Mouse (Mus musculus): ENCODE results near the gene Panx2.

Gene Panx2

DNA sequence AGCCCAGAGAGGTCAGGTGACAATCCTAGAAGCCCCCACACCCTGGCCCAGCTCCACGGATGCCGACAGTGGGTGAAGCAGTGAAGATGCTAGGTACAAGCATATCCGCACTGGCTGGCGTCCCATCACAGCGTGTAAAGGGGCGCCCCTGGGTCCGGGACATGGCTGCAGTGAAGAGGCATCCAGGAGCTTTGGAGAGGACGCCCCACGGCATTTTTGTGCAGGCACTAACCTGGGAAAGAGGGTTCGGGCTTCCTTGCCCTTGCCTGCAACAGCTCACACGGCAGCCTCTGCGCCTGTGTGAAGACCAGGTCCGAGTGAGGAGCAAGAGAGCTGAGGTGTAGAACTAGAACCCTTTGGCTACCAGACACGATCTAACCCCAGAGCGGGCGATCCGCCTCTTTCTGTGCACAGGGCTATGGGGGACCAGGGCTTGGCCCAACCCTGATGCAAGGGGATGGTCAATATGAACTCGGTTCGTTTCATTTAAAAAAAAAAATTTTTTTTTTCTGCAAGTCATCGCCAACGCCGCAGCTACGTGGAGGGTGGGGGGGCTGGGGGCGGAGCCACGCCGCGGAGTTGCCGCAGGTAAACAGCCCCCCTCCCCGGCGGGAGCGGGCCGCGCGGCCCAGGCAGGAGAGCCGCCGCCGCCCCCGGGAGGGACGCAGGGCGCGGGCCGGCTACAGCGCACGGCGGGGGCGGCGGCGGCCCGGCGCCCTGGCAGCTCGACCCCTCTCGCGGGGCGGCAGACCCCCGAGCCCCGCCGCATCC lies at the start of gene Panx2:
TSS of gene Panx2 (plus strand) at position 574 of the 771 bp plus-strand sequence.
- DNase-seq, result peak; percentile 77

DNA sequence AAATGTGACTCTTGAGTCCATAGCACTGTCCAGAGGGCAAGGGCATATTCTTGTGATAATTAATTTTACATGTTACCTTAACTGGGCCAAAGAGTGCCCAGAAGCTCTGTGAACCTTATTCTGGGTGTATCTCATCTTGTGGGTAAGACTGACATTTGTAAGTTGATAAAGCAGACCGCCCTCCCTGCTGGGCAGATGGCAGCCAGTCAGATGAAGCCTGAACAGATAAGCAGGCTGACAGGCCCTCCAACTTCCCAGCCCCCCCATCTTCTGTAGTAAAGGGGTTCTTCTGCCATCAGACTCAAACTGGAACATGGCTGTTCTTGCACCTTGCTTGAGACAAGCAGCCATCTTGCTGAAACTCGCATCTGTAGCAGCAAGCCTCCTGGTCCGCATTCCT lies 42.8 kb upstream of the Panx2 start:
- DNase-seq, result no peak

DNA sequence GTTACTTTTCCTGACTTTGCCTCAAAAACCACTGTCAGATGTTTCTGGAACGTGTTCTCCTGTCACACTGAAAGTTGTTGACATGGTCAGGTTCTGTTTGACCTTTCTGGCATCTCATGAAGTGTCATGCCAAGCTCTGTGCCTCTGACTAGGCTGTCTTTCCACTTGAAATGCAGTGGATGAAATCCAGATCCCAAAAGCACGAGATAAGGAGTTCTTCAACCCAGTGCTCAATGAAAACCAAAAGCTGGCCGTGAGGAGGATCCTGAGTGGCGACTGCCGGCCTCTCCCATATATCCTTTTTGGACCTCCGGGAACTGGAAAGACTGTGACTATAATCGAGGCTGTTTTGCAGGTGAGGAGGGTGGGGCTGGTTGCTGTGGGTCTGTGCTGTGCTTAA lies 39.4 kb upstream of the Panx2 start:
- no peak for DNase-seq

DNA sequence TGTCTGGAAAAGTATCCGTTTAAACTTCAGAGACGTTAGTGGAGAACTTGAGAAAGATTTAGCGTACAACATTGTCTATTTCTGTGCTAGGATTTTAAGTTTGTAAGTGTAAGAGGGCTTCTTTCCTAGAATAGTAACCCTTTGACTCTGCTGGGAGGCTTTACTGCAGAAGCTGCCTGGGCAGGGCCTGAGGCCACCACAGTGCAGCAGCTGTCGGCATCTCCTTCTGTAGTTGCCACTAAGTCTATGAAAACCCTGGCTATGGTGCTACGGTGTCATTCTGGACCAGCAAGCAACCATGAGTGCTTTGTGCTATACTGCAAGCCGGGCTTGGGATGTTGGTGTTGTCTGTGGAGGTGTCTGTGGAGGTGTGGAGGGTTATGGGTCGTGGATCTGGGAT lies 39.0 kb upstream of the Panx2 start:
- no peak for DNase-seq

DNA sequence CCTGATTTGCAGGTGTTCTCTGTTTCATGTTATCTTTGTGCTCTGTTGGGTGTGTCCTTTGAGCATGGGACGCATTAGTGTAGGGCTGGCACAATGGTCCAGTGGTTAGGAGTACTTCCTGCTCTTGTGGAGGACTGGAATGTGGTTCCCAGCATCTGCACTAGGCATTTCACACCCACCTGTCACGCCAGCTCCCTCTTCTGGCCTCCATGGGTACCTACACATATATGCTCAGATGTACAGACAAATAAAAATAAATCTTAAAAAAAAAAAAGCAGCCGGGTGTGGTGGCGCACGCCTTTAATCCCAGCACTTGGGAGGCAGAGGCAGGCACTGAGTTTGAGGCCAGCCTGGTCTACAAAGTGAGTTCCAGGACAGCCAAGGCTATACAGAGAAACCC lies 15.2 kb upstream of the Panx2 start:
- DNase-seq, result no peak

DNA sequence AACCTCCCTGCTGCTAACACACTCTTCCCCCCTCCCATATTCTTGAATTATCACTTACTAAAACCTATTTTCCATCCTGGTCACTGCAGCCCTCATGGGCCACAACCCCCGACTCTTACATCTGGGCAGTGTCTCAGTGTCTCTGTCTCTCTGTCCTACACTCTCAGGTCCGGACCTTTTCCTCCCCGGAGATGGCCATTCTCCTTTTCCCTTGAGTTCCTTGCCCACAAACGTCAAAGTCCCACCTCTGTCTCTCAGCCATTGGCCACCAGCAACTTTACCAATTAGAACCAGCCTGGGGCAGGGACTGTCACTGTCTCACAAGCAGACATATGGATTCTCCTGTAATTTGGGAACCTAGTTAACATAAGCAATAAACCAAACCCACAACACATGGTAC lies 13.2 kb upstream of the Panx2 start:
- no peak for DNase-seq

DNA sequence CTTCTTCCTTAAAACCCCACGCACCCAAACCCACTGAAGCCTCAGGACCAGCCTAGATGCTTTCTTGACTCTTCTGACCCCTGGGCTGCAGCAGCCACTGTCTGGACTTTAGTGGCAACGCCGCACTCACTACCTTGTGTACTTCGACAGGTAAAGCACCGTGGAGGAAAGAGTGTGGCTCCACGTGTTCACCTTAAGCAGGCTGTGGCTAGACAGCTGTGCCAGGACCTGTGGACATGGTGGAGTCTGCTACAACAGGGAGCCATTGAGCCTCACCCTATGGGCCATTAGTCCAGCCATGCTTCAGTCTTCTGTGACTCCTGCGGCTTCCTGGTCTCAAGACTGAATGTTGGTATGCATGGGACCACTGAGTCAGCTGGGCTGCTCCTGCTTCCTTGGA lies 4.9 kb upstream of the Panx2 start:
- no peak for DNase-seq

DNA sequence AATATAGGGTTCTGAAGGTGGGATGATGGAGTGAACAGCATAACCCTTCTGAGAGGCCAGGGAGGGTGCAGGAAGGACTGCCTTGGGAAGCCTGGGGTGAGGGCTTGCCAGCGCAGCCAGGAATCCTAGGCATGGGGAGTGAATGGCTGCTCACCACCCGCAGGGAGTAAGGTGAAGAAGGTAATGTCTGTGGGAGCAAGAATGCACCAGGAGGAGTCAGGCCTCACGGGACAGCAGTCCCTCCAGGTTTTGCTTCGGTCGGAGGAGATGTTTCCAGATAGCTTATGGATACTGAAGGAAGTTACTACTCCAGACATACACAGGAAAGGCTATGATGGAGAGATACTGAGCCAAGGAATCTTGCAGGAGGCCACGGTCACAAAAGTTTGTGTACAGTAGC lies 798 bp upstream of the Panx2 start:
- peak; percentile 31 for DNase-seq

DNA sequence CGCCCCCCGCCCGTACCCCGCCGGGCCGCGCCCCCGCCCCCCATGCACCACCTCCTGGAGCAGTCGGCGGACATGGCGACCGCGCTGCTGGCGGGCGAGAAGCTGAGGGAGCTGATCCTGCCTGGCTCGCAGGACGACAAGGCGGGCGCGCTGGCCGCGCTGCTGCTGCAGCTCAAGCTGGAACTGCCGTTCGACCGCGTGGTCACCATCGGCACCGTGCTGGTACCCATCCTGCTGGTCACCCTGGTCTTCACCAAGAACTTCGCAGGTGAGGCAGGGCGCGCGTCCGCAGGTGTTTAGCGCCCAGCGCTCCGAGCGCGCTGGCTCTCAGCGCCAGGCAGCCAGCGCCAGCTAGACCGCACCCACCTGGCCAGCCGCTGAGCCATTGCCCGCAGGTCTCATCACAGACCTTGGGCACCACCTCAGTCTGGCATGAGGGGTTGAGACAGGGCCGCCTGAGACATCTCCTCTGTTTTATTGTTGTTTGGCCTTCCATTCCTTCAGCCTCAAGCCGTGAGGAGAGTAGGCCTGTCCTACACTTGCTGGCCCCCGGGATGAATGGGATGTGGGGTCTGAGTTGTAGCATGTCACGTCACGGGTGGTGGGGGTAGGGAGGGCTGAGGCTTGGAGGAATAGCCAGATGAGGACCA lies 623 bp downstream of the Panx2 start:
- peak; percentile 67 for DNase-seq

DNA sequence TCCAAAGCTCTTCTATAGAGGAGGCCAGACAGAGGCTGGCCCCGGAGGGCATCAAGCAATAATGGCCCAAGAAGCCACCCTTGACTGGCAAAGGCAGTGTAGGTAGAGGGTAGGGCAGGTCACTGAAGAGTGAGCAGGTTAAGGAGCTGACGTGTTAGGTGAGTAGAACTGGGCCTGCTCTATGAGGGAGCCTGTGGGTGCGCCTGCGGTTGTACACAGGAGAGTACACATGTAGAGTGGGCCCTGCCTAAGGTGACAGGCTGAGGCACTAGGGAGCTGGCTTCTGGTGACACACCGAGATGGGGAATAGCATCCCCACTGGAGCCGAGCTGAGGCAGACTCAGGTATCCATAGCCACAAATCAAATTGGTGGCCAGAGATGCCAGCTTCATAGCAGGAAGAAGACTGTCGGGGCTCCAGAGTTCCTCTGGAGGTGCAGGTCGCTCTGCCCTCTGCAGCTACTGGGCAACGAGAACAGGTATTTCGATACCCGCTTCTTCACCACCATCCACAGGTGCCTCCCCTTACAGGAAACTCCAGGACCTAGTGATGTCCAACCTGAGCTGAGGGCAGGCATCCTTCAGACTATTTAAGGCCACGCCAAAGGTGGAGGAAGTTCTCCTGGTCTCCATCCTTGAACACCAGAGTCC lies 1.4 kb downstream of the Panx2 start:
- DNase-seq, result peak; percentile 53

DNA sequence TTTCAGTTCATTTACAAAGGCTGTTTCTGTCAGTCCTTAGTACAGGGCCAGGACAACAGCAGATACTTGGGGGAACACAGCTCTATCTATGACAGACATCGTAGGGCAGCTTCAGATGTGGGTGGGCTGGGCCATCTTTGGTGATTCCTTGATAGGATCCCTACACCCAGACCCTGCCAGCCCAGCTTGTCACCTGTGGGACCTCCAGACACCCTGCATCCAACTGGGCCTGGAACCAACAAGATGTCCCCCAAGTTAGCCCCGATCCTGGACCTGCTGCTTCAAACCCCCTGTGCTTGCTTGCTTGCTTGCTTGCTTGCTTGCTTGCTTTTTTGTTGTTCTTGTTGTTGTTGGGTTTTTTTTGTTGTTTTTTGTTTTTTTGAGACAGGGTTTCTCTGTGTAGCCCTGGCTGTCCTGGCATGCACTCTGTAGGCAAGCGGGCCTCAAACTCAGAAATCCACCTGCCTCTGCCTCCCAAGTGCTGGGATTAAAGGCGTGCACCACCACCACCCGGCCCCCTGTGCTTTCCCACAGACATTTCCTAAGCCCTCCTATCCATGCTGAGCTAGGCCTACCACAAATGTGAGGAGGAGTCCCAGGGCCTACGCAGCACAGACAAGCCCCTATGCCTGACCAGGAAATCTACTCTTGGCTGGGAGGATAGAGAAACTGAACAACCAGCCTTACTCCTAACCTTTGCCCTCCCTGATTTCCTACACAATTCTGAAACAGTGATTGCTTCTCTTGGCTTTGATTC lies 2.4 kb downstream of the Panx2 start:
- peak; percentile 53 for DNase-seq

DNA sequence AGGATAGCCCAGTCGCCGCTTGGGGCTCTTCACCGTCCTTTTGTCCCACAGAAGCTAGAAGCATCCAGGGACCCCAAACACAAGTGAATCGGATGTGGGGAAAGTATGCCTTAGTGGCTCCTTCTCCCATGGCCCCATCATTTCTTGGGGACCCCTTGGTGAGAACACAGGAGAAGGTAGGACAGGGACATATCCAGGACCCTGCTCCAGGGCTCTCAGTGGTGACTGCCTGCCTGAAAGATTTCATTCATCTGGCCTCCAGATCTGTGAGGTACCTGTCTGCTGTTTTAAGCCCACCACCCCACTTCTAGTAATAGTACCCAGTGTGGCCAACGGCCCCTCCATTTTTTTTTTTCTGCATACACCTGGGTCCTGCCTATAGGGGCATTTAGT lies 3.0 kb downstream of the Panx2 start:
- DNase-seq, result peak; percentile 59

DNA sequence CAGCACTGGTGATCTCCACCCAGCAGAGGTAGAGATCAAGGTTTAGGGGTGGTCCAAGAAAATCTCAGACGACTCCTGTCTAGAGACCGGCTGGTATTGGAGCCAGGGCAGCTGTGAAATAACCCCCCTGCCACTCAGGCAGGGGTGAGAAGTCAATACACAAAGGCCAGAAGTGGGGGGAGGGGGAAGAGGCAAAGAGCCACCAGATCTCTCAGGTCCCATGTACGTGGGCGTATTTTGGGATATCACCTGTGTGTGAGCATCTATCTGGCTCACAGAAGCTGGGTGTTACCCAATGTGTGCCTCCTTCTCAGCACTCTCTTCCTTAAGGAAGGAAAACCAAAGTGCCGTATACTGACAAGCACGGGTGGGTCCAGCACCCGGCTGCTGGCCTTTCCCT lies 3.5 kb downstream of the Panx2 start:
- DNase-seq, result no peak

DNA sequence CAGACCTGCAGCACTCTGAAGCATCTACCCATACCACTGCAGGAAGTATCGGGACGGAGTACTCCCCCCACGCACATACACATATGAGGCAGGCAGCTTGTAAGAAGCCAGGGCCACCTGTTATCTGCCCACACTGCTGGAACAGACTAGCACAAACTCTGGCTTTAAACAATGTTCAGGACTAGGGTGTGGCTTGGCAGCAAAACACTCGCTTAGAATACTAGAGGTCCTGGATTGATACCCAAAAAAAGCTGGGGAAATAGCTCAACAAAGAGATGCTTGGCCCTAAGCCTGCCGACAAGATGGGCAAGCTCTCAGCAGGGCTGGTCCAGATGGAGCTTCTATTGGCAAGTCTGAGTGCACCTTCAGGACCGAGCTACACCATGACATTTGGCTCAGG lies 4.0 kb downstream of the Panx2 start:
- DNase-seq, result peak; percentile 91

DNA sequence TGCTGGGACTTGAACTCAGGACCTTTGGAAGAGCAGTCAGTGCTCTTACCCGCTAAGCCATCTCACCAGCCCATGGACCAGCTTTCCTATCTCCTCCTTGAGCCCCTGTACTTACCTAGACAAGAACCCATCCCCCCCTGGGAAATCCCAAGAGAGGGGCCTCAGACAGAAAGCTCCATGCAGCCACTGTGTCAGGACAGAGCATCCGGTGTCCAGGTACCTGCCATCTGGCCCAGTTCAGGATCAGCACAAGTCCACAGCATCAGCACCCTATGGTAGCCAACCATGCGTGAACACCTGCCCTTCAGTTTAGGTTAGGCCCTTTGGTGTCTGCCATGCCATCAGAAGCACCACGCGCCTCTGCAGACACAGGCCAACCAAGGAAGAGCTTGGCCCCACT lies 5.4 kb downstream of the Panx2 start:
- DNase-seq, result peak; percentile 54

DNA sequence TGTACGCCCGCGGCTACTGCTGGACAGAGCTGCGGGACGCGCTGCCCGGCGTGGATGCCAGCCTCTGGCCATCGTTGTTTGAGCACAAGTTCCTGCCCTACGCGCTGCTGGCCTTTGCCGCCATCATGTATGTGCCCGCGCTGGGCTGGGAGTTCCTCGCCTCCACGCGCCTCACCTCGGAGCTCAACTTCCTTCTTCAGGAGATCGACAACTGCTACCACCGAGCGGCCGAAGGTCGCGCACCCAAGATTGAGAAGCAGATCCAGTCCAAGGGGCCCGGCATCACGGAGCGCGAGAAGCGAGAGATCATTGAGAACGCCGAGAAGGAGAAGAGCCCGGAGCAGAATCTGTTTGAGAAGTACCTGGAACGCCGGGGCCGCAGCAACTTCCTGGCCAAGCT lies 8.1 kb downstream of the Panx2 start:
- peak; percentile 35 for DNase-seq

DNA sequence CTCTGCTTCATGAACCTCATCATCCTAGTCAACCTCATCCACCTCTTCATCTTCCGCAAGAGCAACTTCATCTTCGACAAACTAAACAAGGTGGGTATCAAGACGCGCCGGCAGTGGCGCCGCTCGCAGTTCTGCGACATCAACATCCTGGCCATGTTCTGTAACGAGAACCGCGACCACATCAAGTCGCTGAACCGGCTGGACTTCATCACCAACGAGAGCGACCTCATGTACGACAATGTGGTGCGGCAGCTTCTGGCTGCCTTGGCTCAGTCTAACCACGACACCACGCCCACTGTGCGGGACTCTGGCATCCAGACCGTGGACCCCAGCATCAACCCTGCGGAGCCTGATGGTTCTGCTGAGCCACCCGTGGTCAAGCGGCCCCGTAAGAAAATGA lies 8.7 kb downstream of the Panx2 start:
- DNase-seq, result peak; percentile 28

DNA sequence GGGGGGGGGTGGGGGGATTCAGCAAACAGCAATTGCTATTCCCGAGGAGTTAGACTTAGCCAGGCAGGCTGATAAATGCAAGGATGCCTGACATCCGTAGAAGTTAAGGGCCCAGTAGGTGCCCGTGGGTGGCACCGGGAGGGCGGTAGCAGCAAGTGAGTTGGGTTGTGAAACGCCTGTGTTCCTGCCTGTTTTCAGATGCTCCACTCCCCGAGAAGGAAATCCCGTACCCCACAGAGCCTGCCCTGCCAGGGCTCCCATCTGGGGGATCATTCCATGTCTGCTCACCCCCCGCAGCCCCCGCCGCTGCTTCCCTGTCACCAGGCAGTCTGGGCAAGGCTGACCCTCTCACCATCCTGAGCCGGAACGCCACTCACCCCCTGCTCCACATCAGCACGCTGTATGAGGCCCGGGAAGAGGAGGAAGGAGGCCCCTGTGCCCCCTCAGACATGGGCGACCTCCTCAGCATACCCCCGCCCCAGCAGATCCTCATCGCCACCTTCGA lies 9.9 kb downstream of the Panx2 start:
- peak; percentile 22 for DNase-seq

DNA sequence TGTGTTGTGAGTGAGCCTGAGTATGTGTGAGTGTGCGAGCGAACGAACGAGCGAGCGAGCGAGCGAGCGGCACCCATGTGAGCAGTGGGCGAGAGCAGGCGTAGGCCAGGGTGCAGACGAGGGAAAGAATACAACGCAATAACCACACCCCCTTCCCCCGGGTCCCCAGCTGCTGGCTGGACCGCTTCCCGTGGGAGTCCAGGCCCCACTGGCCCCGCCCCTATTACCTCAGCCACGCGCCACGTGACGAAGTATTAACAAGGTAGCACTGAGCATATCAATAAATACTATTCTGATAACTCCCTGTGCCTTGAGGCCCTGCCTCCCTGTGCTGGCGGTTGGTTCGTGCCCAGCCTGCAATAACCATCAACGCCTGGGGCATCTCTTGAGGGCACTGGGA lies 11.1 kb downstream of the Panx2 start:
- DNase-seq, result peak; percentile 43

DNA sequence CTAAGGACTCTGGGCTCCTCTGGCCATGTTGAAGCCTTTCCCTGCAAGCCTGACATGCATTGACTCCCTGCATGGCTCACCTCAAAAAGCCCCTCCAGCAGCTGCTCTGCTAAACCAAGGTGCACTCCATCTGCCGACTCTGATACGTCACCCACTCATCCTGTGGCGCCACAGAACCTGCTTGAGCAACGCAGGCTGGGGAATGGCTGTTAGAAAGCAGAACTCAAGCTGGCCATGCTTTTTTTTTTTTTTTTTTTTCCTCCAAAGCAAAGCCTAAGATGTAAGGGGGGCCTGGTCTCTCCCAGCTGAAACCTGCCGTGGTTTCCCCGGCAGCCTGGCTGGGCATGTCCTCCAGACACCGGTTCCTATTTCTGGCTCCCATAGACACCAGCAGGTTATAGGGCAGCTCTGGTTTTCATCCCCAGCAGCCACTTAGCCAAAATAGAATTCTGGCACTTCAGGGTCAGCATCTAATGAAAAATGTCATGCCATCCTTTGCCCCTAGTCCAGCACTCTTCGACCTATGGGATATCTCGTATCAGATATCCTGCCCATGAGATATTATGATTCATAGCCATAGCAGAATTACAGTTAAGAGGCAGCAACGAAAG lies 14.6 kb downstream of the Panx2 start:
- no peak for DNase-seq

DNA sequence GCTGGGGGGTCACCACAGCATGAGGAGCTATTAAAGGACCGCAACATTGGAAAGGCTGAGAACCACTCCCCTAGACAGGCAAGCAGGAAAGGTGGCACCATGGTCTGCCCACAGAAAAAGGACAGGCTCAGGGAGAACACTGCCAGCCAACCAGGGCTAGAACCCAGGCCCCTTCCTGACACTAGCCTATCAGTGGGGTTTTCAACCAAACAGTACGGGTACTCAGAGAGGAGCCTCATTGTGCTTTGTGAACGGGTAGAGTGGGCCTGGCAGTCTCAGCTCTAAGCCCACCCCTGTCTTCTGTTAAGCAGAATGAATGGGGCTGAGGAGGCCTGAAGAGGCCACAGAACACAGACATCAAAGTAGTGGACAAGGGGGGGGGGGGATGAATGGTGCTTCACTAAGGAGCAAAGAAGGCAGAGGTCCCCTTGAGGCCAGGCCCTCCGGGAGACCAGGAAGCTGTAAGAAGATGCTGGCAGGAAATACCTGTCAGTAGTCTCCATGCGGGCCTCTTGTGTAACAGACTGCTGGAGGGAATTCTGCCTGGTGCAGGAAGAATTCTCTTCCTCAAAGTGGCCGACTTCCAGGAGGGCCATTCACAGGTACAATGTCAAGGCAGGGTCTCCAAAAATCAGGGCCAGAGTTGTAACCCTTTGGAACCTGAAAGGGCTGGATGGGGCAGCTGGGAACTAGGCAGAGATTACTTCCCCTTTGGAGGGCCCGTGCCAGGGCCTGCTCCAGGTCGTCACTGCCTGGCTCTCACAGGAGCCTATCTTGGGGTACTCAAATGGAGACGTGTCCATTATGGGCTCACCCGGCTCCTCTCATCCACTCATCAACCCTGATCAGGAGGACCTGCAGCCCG lies 15.3 kb downstream of the Panx2 start, which contains the start of gene Trabd:
TSS of gene Trabd (plus strand) at position 512 of the 865 bp plus-strand sequence.
- no peak for DNase-seq

All from cerebellum, adult 9-10 months (tissue).